Mouse (Mus musculus): ENCODE data around the gene Gm47955. TPM values are rescaled to one million over a fixed set of nuclear protein-coding genes. Genes with fewer than 3 reads are reported as not detected.
"Not testable (repeated sequence)": the region's sequence is repeated elsewhere in the genome, so short reads cannot be mapped to it uniquely, and the experiment has no call there.

The Gm47955 gene
- polyA plus RNA-seq (2014; fragmentation: Nextera tagmentation; extraction: Ambion mirVana) = not detected in 2 replicates

- Histone ChIP-seq H3K4me3 (ENCODE audit: low read depth, low read length) (no peak within 1 kb of the TSS), H3K27me3 (ENCODE audit: control insufficient read depth, insufficient read depth, low read length) (no peaks in the 10 kb centered on the region), H3K27ac (ENCODE audit: low read depth, low read length) (no peak within 1 kb of the TSS), H3K9me3 (replicated peaks; ENCODE audit: control insufficient read depth, low read length) (no peaks in the 10 kb centered on the region), H3K9ac (ENCODE audit: low read depth, low read length) (no peak within 1 kb of the TSS), H3K4me1 (ENCODE audit: control insufficient read depth, insufficient read depth, low read length) (no peaks in the 10 kb centered on the region), H3K36me3 (ENCODE audit: control insufficient read depth, insufficient read depth, low read length) (no peaks in the 10 kb centered on the region), H3K4me2 (no peak within 1 kb of the TSS)
- WGBS (ENCODE audit: insufficient replicate concordance) = 75% methylated on average over 11 of the region's 11 CpGs
- no peak for ATAC-seq (replicated peaks; ENCODE audit: insufficient number of reproducible peaks, low FRiP score, low TSS enrichment)
Measured at GRCm38 (mm10) chr1:82959870-82960385, at the start of gene Gm47955. Gene Gm47955, plus strand, starts transcription at chr1:82960286.

- Histone ChIP-seq H3K4me1 (ENCODE audit: control insufficient read depth, insufficient read depth, low read length) (no peaks in the 10 kb centered on the region), H3K27ac (ENCODE audit: low read depth, low read length) (no peak within 1 kb of the TSS), H3K4me3 (ENCODE audit: low read depth, low read length) (no peak within 1 kb of the TSS), H3K9me3 (replicated peaks; ENCODE audit: control insufficient read depth, low read length) (no peaks in the 10 kb centered on the region), H3K36me3 (ENCODE audit: control insufficient read depth, insufficient read depth, low read length) (no peaks in the 10 kb centered on the region), H3K4me2 (no peak within 1 kb of the TSS), H3K27me3 (ENCODE audit: control insufficient read depth, insufficient read depth, low read length) (no peaks in the 10 kb centered on the region), H3K9ac (ENCODE audit: low read depth, low read length) (no peak within 1 kb of the TSS)
- ATAC-seq (replicated peaks; ENCODE audit: insufficient number of reproducible peaks, low FRiP score, low TSS enrichment) = no peak
- 86% methylated on average over 3 of the region's 3 CpGs for WGBS (ENCODE audit: insufficient replicate concordance)
Measured at GRCm38 (mm10) chr1:82913025-82913424, 47.1 kb upstream of the Gm47955 start, which contains the start of gene A030005L19Rik. Gene A030005L19Rik, plus strand, starts transcription at chr1:82913325.

GRCm38 (mm10) chr1:82913434-82913833, 46.7 kb upstream of the Gm47955 start:
- ATAC-seq (replicated peaks; ENCODE audit: insufficient number of reproducible peaks, low FRiP score, low TSS enrichment) = not testable (repeated sequence)

GRCm38 (mm10) chr1:82924650-82925049, 35.4 kb upstream of the Gm47955 start, which contains the start of gene A030014E15Rik:
Gene A030014E15Rik, plus strand, starts transcription at chr1:82924917.
- WGBS (ENCODE audit: insufficient replicate concordance) = 86% methylated on average over 6 of the region's 6 CpGs
- Histone ChIP-seq H3K27ac (ENCODE audit: low read depth, low read length) (no peak within 1 kb of the TSS), H3K9ac (ENCODE audit: low read depth, low read length) (no peak within 1 kb of the TSS), H3K4me2 (no peak within 1 kb of the TSS), H3K36me3 (ENCODE audit: control insufficient read depth, insufficient read depth, low read length) (no peaks in the 10 kb centered on the region), H3K4me3 (ENCODE audit: low read depth, low read length) (no peak within 1 kb of the TSS), H3K27me3 (ENCODE audit: control insufficient read depth, insufficient read depth, low read length) (no peaks in the 10 kb centered on the region), H3K9me3 (replicated peaks; ENCODE audit: control insufficient read depth, low read length) (no peaks in the 10 kb centered on the region), H3K4me1 (ENCODE audit: control insufficient read depth, insufficient read depth, low read length) (no peaks in the 10 kb centered on the region)
- ATAC-seq (replicated peaks; ENCODE audit: insufficient number of reproducible peaks, low FRiP score, low TSS enrichment) = no peak

More at GRCm38 (mm10) chr1:82913434-82913833, 46.7 kb upstream of the Gm47955 start:
- H3K4me3 ChIP-seq (ENCODE audit: low read depth, low read length); H3K36me3 ChIP-seq (ENCODE audit: control insufficient read depth, insufficient read depth, low read length); H3K9ac ChIP-seq (ENCODE audit: low read depth, low read length); H3K27me3 ChIP-seq (ENCODE audit: control insufficient read depth, insufficient read depth, low read length); H3K9me3 ChIP-seq (replicated peaks; ENCODE audit: control insufficient read depth, low read length); H3K4me1 ChIP-seq (ENCODE audit: control insufficient read depth, insufficient read depth, low read length); H3K27ac ChIP-seq (ENCODE audit: low read depth, low read length); H3K4me2 ChIP-seq: not testable (repeated sequence)
- WGBS (ENCODE audit: insufficient replicate concordance) = 90% methylated on average over 5 of the region's 5 CpGs

- H3K9me3 ChIP-seq (replicated peaks; ENCODE audit: control insufficient read depth, low read length); H3K36me3 ChIP-seq (ENCODE audit: control insufficient read depth, insufficient read depth, low read length); H3K9ac ChIP-seq (ENCODE audit: low read depth, low read length); H3K4me2 ChIP-seq; H3K4me1 ChIP-seq (ENCODE audit: control insufficient read depth, insufficient read depth, low read length); H3K4me3 ChIP-seq (ENCODE audit: low read depth, low read length); H3K27ac ChIP-seq (ENCODE audit: low read depth, low read length); ATAC-seq (replicated peaks; ENCODE audit: insufficient number of reproducible peaks, low FRiP score, low TSS enrichment); H3K27me3 ChIP-seq (ENCODE audit: control insufficient read depth, insufficient read depth, low read length): not testable (repeated sequence)
- 83% methylated on average over 1 of the region's 3 CpGs for WGBS (ENCODE audit: insufficient replicate concordance)
Measured at GRCm38 (mm10) chr1:82930558-82930957, 29.5 kb upstream of the Gm47955 start.

- not testable (repeated sequence) for H3K27me3 ChIP-seq (ENCODE audit: control insufficient read depth, insufficient read depth, low read length); H3K9ac ChIP-seq (ENCODE audit: low read depth, low read length); H3K36me3 ChIP-seq (ENCODE audit: control insufficient read depth, insufficient read depth, low read length); H3K4me3 ChIP-seq (ENCODE audit: low read depth, low read length); H3K4me2 ChIP-seq; ATAC-seq (replicated peaks; ENCODE audit: insufficient number of reproducible peaks, low FRiP score, low TSS enrichment); H3K27ac ChIP-seq (ENCODE audit: low read depth, low read length); H3K4me1 ChIP-seq (ENCODE audit: control insufficient read depth, insufficient read depth, low read length); H3K9me3 ChIP-seq (replicated peaks; ENCODE audit: control insufficient read depth, low read length)
- no CpG with 5 or more reads among the region's 6 CpGs for WGBS (ENCODE audit: insufficient replicate concordance)
Measured at GRCm38 (mm10) chr1:82931326-82931725, 28.8 kb upstream of the Gm47955 start, which contains the start of gene Gm6217. Gene Gm6217, minus strand, starts transcription at chr1:82931399.

GRCm38 (mm10) chr1:82938666-82939065, 21.4 kb upstream of the Gm47955 start:
- no peak overlapping the region for H3K4me3 ChIP-seq (ENCODE audit: low read depth, low read length)
- no peak overlapping the region for H3K9ac ChIP-seq (ENCODE audit: low read depth, low read length)
- no peaks in the 10 kb centered on the region for H3K27me3 ChIP-seq (ENCODE audit: control insufficient read depth, insufficient read depth, low read length)
- H3K4me1 ChIP-seq (ENCODE audit: control insufficient read depth, insufficient read depth, low read length) = no peaks in the 10 kb centered on the region
- 88% methylated on average over 5 of the region's 5 CpGs for WGBS (ENCODE audit: insufficient replicate concordance)
- H3K9me3 ChIP-seq (replicated peaks; ENCODE audit: control insufficient read depth, low read length) = no peaks in the 10 kb centered on the region
- H3K4me2 ChIP-seq = no peak overlapping the region
- H3K36me3 ChIP-seq (ENCODE audit: control insufficient read depth, insufficient read depth, low read length) = no peaks in the 10 kb centered on the region
- no peak overlapping the region for H3K27ac ChIP-seq (ENCODE audit: low read depth, low read length)
- no peak for ATAC-seq (replicated peaks; ENCODE audit: insufficient number of reproducible peaks, low FRiP score, low TSS enrichment)

GRCm38 (mm10) chr1:82942505-82942904, 17.6 kb upstream of the Gm47955 start:
- H3K27me3 ChIP-seq (ENCODE audit: control insufficient read depth, insufficient read depth, low read length); H3K27ac ChIP-seq (ENCODE audit: low read depth, low read length); H3K9me3 ChIP-seq (replicated peaks; ENCODE audit: control insufficient read depth, low read length); ATAC-seq (replicated peaks; ENCODE audit: insufficient number of reproducible peaks, low FRiP score, low TSS enrichment); H3K4me1 ChIP-seq (ENCODE audit: control insufficient read depth, insufficient read depth, low read length); H3K36me3 ChIP-seq (ENCODE audit: control insufficient read depth, insufficient read depth, low read length); H3K4me2 ChIP-seq; H3K9ac ChIP-seq (ENCODE audit: low read depth, low read length); H3K4me3 ChIP-seq (ENCODE audit: low read depth, low read length): not testable (repeated sequence)
- WGBS (ENCODE audit: insufficient replicate concordance) = 83% methylated on average over 1 of the region's 2 CpGs

GRCm38 (mm10) chr1:82943295-82943694, 16.8 kb upstream of the Gm47955 start, which contains the start of gene A030003K21Rik:
Gene A030003K21Rik, minus strand, starts transcription at chr1:82943388.
- H3K9me3 ChIP-seq (replicated peaks; ENCODE audit: control insufficient read depth, low read length); H3K27me3 ChIP-seq (ENCODE audit: control insufficient read depth, insufficient read depth, low read length); H3K4me1 ChIP-seq (ENCODE audit: control insufficient read depth, insufficient read depth, low read length); H3K4me3 ChIP-seq (ENCODE audit: low read depth, low read length); ATAC-seq (replicated peaks; ENCODE audit: insufficient number of reproducible peaks, low FRiP score, low TSS enrichment); H3K4me2 ChIP-seq; H3K9ac ChIP-seq (ENCODE audit: low read depth, low read length); H3K36me3 ChIP-seq (ENCODE audit: control insufficient read depth, insufficient read depth, low read length); H3K27ac ChIP-seq (ENCODE audit: low read depth, low read length): not testable (repeated sequence)
- no CpG with 5 or more reads among the region's 6 CpGs for whole genome bisulfite sequencing (ENCODE audit: insufficient replicate concordance)

Measured in heart, embryonic 11.5 days (tissue).